Mouse (Mus musculus): ENCODE data around the gene Nlrc5. TPM values are rescaled to one million over a fixed set of nuclear protein-coding genes. Genes with fewer than 3 reads are reported as not detected.

The Nlrc5 gene
- polyA plus RNA-seq, 1 experiment from 2014 or later, result not detected

DNA sequence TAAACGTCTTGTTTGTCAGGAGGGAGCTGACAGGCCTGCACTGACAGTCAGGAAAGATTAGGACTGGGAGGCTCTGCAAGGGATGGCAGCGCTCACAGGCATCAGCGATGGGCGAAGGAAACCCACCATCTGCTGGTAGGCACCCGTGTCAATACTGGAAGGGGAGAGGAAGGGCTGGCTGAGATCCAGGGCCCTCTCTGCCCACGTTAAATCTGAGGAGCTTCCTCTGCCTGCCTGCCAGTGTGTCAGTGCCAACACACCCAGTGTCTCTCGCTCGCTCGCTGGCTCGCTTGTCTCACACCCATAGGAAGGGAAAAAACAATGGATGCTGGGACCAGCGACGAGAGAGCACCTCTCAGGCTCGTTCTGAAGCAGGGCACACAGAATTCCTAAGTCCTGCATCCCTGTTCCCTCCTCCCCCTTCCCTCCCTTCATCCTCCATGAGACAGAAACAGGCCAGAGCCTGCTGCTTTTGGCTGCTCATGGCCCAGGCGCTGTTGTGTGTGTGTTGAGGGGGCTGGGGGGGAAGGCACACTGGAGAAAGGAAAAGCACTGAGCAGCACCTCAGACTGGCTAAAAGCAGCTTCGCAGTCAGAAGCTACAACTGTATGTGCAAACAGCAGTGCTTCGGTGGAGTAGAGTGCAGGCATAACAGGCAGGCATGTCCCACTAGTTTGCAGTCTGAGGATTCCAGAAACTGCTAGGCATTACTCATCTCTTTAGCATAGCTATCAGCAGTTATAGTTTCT, 140.2 kb downstream of the Nlrc5 start:
- ATAC-seq (replicated peaks; ENCODE audit: insufficient number of reproducible peaks, low FRiP score, low TSS enrichment), result no peak
- Histone ChIP-seq H3K4me1 (ENCODE audit: control insufficient read depth, insufficient read depth, low read length) (no peaks in the 10 kb centered on the region), H3K9me3 (replicated peaks; ENCODE audit: control insufficient read depth, low read length) (no peaks in the 10 kb centered on the region), H3K36me3 (ENCODE audit: control insufficient read depth, insufficient read depth, low read length) (peaks cover 31% of the 10 kb centered on the region), H3K27me3 (ENCODE audit: control insufficient read depth, insufficient read depth, low read length) (no peaks in the 10 kb centered on the region), H3K4me3 (ENCODE audit: low read depth, low read length) (no peak overlapping the region), H3K9ac (ENCODE audit: low read depth, low read length) (no peak overlapping the region), H3K4me2 (no peak overlapping the region), H3K27ac (ENCODE audit: low read depth, low read length) (no peak overlapping the region)
- WGBS (ENCODE audit: insufficient replicate concordance), result 88% methylated on average over 16 of the region's 16 CpGs

GRCm38 (mm10) chr8:94575148-94575547, 141.0 kb downstream of the Nlrc5 start:
- Histone ChIP-seq H3K9me3 (replicated peaks; ENCODE audit: control insufficient read depth, low read length) (no peaks in the 10 kb centered on the region), H3K36me3 (ENCODE audit: control insufficient read depth, insufficient read depth, low read length) (peaks cover 31% of the 10 kb centered on the region), H3K27me3 (ENCODE audit: control insufficient read depth, insufficient read depth, low read length) (no peaks in the 10 kb centered on the region), H3K9ac (ENCODE audit: low read depth, low read length) (no peak overlapping the region), H3K4me3 (ENCODE audit: low read depth, low read length) (no peak overlapping the region), H3K27ac (ENCODE audit: low read depth, low read length) (no peak overlapping the region), H3K4me2 (no peak overlapping the region), H3K4me1 (ENCODE audit: control insufficient read depth, insufficient read depth, low read length) (no peaks in the 10 kb centered on the region)
- ATAC-seq (replicated peaks; ENCODE audit: insufficient number of reproducible peaks, low FRiP score, low TSS enrichment), result no peak
- 92% methylated on average over 4 of the region's 4 CpGs for WGBS (ENCODE audit: insufficient replicate concordance)

Small RNA genes within 50 kb of the gene (microRNA-seq; reads per million reads assigned to microRNA genes)
- not detected for gene Mir7072 (ENCODE audit: borderline number of aligned reads)

Other genes with a start within 250 kb of the Nlrc5 start
- 73.4 and 79.1 TPM in 2 replicates for gene Nup93, start 219.8 kb upstream of the Nlrc5 start, polyA plus RNA-seq (2014; fragmentation: Nextera tagmentation; extraction: Ambion mirVana)
- 0.20 TPM in 1 of 2 replicates, not detected in the other for gene Slc12a3, start 105.2 kb upstream of the Nlrc5 start, polyA plus RNA-seq (2014; fragmentation: Nextera tagmentation; extraction: Ambion mirVana)
- 80.5 and 84.1 TPM in 2 replicates for gene Herpud1, start 47.9 kb upstream of the Nlrc5 start, polyA plus RNA-seq (2014; fragmentation: Nextera tagmentation; extraction: Ambion mirVana)
- gene Cpne2, start 98.6 kb downstream of the Nlrc5 start, polyA plus RNA-seq (2014; fragmentation: Nextera tagmentation; extraction: Ambion mirVana), result 7.6 and 8.1 TPM in 2 replicates
- 23.2 and 25.9 TPM in 2 replicates for gene Rspry1, start 167.6 kb downstream of the Nlrc5 start, polyA plus RNA-seq (2014; fragmentation: Nextera tagmentation; extraction: Ambion mirVana)
- gene Fam192a, start 167.6 kb downstream of the Nlrc5 start, polyA plus RNA-seq (2014; fragmentation: Nextera tagmentation; extraction: Ambion mirVana), result 44.3 and 45.6 TPM in 2 replicates
- 44.2 and 65.2 TPM in 2 replicates for gene Arl2bp, start 232.2 kb downstream of the Nlrc5 start, polyA plus RNA-seq (2014; fragmentation: Nextera tagmentation; extraction: Ambion mirVana)

Data from heart, embryonic 11.5 days (tissue).